Mouse (Mus musculus) central nervous system, embryonic 14 days (tissue): ENCODE data around the gene Gpx7. TPM values are rescaled to one million over a fixed set of nuclear protein-coding genes. Genes with fewer than 3 reads are reported as not detected.

Experiments
- polyA plus RNA-seq: library from polyadenylated mRNA; depleted of rRNA; stranded (reverse); fragments of >200 nt; gene quantifications from 2 replicates; pipeline ENCODE4 v1.2.3, GENCODE M21; 2012; rRNA removed

The Gpx7 gene
- polyA plus RNA-seq: 24.2 and 38.1 TPM in 2 replicates

DNA sequence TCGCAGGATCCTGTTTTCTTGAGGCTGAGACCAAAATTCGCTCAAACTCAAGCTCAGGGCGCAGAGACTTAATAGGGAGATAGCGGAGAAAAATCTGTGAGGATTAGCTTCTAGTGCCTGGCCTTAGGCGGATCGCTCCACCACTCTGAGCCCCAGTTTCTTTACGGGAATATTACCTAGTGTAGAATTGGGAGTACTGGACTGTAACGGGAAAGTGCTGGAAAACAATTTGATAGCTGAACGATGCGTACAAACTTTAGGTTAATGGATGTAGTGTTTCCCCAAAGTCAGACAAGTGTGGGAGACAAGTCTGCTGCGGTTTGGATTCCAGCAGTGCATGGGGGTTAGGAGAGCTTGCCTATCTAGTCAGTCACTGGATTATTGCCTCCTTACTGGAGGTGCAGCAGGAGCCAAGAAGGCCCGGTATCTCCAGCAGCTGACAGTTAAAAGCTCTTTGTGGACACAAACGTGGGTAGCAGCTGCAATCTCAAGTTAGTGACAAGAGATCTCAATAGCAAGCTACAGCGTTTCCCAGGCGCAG lies at the start of gene Gpx7:
Gene Gpx7 (minus strand): TSS at position 101 of the 541 bp plus-strand sequence.

DNA sequence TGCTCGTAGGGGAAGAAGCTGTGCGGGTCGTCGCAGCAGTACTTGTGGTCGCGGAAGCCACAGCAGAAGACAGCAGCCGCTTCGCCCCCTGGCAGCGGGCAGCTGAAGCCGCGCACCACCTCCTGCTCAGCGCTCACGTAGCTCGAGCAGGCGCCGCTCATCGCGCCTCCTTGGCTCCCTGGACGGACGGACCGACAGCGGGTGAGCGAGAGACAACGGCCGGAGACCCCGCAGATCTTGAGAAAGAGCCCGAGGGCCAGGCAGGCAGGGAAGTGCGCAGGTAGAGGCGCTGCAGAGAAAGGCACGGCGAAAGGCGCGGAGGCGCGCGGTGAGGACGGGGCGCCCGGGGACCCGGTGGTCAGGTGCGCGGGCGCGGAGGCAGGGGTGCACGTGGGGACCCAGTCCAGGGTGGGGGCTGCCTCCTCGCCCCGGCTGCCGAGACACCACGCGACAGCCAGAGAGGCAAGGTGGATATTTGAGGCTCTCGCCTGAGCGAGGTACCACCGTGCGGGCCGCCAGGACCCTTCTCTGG lies 23.5 kb downstream of the Gpx7 start, which contains the start of gene Shisal2a:
Gene Shisal2a (minus strand): TSS at position 167 of the 532 bp plus-strand sequence.

Other genes with a start within 250 kb of the Gpx7 start
- 27.1 and 35.4 TPM in 2 replicates for gene Echdc2, start 241.5 kb downstream of the Gpx7 start, polyA plus RNA-seq
- 0.11 and 0.14 TPM in 2 replicates for gene Zyg11a, start 188.9 kb downstream of the Gpx7 start, polyA plus RNA-seq
- 35.3 and 39.0 TPM in 2 replicates for gene Zyg11b, start 105.9 kb downstream of the Gpx7 start, polyA plus RNA-seq
- gene Coa7, start 78.8 kb downstream of the Gpx7 start, polyA plus RNA-seq: 17.9 and 24.4 TPM in 2 replicates
- 4.2 and 5.1 TPM in 2 replicates for gene Shisal2a, start 23.6 kb downstream of the Gpx7 start, polyA plus RNA-seq
- 143 and 154 TPM in 2 replicates for gene Tut4, start 52.5 kb upstream of the Gpx7 start, polyA plus RNA-seq
- 53.9 and 61.6 TPM in 2 replicates for gene Prpf38a, start 172.4 kb upstream of the Gpx7 start, polyA plus RNA-seq
- 2.7 and 2.9 TPM in 2 replicates for gene Orc1, start 172.5 kb upstream of the Gpx7 start, polyA plus RNA-seq
- 54.4 and 55.6 TPM in 2 replicates for gene Cc2d1b, start 213.0 kb upstream of the Gpx7 start, polyA plus RNA-seq